Mouse (Mus musculus): Measurements from ENCODE around the gene Tsc22d1.

Tsc22d1 gene

DNA sequence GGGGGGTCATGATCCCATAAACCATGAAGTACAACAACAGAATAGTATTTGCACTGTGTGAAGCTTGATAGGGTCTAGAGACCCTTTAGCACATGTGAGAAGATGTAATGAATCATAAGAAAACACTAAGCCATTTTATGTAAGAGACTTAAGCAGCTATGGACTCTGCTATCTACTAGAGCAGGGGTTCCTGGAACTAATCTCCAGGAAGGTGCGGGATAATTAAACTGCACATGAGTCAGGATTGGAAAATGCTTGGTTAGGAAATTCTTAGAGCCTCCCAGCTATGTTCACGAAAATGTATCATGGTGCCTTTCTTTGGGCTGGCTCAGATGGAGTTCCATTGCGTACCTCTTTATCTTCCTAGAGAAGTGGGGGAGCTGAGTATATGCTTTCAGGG, 106.5 kb downstream of the Tsc22d1 start:
- no peak for DNase-seq

DNA sequence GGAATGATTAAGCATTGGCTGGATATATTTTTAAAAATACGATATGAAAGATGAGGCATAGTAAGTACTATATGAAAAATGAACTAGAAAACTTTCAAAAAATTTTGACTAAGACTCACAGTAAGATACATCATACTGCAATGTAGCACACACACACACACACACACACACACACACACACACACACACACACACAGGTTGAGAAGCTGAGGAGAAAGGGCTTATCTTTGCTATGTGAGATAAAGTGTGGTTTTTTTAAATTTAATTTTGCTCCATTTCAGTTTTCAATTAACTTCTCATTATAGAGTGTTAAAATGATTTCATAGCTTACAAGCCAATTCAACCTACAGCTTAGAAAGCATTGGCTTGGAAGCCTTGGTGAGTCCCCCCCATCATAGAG, 108.6 kb downstream of the Tsc22d1 start:
- DNase-seq: no peak

DNA sequence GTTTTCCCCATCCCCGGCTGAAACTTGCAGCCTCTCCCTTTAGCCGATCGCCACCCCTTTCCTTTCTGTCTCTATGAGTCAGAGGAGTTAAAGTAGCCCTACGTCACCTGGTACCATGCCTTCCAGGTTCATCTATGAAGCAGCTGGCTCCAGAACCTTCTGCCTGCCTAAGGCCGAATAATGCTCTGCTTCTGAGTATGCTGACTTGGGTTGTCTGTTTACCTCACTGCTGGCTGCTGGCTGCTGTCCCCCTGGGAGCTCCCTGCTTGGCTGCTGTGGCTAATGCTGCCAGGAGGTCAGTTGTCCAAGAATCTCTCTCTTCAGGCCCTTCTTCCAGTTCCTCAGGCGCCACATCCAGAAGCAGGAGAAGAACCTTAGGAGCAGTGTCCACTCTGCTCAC, 111.7 kb downstream of the Tsc22d1 start:
- DNase-seq: no peak

DNA sequence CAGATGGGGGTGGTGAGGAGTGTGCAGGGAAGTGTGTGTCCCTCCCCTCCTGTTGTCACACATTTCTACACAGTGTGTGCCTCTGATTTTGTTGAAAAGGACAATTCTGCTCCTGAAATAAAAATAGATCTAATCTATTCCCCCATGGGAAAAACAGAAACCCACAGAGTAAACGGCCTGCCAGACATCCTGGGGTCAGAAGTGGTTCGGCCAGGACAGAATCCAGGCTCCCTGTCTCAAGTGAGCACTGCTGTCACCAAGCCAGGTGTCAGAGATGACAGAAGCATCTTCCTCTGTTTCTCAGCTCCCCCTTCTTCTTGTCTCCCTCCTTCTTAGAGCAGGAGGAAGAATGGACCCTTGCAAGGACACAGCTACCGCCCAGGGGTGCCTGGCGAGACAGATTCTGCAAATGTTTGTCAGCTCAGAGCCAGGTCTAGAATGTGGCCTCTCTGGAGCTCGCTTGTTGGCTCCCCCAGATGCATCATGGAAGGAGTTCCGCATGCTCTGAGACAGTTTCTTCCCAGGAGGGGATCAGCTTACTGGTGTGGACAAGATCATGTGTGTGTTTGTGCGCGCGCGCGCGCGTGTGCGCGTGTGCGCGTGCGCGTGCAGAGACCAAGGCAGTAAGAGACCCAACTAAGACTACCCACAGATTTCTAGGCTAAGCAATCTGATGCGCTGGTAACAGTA, 112.4 kb downstream of the Tsc22d1 start:
- DNase-seq: no peak

DNA sequence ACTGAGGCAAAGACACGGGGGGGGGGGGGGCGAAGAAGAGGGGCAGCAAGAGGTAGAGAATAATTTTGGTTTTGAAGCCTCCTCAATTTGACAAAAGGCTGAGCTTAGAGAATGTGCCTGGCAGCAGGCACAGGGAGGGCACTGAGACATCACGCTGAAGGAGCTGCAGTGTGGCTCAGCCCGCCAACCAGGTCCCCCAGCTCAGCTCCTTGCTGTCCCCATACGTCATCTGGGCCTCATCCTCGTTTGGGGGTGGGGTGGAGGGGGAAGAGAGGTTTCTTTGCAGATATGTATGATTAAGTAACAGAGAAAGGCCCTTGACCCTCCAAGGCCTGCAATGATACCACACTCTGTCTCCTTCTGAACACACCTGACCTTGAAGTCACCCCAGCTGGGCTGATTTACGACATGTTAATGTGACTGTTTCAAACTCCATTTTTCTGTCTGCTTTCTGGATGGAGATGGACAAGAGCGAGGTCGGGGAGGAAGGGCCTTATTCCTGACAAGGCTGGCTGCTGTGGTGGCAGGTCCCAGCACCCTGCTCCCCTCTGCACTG, 113.1 kb downstream of the Tsc22d1 start:
- DNase-seq: no peak

DNA sequence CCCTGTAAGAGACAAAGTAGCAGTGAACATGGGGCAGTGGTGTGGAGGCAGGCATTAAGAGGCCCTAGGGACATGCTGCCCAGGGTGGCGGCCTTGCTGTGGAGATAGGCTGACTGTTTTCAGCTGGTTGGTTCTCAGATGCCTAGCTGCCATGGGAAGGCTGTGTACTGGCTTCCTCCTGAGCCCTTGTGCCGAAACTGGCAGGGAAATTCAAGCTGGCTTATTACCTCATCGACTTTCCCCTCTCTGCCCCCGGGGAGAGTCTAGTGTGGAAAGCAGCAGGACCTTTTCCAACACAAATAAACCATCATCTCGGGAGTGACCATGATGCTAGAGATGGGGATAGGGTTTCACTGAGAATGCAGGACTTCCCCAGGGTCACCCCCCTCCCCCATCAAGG, 113.9 kb downstream of the Tsc22d1 start:
- DNase-seq: no peak

DNA sequence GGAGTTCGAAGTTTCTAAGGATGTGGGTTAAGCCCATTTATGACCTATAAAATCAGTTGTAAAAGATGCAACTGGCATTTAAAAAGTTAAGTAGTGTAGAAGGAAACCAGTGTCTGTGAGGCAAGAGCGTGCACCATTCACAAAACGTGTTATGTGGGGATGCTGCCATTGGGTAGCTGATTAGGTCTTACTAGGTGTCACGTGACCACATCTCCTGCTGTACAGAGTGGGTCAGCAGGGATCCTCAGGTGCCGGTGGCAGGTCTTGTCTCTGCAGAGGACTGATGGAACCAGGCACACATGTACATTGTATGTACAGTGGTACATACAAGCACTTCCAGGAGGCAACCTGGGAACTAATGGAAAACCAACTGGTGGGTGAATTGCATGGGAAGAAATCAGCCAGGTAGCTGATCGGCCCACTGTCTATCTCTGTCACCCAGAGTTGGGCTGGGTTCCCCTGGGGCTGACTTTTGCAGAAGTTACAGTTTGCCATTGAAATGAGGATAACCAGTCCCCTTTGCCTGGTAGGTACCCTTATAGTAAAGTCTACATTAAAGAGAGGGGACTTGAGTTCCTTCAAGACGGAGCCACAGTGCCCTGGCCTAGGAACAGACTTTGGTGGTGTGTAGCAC, 116.4 kb downstream of the Tsc22d1 start:
- DNase-seq: no peak

DNA sequence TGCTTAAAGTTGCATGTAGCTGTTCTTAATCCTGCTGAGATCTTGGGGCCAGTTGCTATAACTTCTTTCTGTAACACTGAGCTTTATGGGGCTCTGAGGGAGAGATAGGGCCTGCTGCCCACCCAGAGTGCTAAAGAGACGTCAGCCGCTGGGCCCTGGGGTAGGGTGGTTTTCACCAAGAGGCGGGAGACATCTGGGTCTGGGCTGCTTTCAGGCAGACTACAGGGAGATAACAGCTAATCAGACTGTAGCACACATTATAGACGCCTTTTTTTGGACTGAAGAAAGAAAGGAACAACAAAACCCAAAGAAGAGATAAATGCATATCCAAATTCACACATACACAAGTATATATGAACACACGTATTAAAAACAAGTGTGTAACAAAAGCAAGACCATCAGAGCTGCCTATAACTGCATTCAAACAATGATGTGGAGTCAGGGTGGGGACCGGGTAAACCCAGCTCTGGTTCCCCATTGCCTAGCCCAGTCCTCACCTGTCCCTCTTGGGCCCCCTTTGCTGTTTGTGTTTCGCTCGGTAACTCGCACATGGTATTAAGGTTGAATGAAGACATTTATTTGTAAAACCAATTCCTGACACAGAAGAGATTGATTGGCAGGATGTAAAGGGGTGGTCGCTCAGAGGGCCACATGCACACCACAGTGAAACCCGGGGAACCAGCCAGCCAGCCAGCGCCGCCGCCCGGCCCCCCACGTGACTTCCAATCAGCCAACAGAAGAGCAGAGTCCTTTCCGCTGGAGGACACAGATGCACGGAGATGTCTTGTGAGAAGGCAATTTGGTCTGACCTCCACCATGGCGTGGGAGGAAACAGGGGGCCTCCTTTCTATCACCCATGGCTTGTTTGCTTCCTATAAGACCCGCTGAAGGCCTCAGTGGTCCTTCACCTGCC, 117.8 kb downstream of the Tsc22d1 start:
- no peak for DNase-seq

DNA sequence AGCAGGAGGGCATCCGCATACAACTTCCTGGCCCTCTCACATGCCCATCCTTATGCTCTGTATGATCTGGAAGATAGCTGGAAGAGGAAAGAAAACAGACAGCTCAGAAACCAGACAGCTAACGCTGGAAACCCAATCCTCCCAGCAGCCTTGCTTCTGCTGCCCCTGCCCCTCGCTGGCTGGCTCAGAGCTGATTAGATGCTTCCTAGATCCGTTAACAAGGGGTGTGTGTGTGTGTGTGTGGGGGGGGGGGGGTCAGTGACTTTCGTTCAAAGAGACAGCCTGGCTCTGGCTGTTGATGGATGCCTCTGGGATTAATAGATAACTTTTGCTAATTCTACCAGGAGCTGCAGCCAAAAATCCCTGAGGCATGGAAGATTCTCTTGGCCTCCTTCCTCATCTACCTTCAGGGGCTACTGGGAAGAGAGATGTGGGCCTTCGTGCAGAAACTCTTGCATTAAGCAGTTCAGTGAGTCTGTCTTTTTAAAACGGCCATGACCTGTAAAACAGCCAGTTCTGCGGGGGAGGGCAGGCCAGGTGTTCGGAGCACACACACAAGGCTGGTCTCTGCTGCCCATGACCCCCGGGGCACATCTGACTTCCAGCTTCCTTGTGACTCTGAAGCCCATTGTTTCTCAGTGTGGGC, 118.5 kb downstream of the Tsc22d1 start:
- no peak for DNase-seq

DNA sequence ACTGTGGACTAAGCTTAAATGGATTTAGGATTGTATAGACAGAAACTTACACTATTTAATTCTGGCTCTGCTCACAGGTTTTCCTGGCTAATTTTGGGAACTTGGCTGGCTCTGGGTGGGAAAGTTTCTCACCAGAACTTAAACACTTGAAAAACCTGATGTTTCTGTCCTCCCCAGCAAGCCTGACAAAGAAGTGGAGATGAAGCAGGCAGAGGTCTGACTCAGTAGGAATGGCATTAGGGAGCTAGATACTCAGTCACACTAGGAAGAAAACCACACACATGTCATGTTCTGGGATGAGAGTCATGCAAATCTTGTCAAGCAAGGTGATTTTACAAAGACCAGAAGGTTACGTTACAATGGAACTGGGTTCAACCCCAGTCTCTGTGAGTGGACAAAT, 120.3 kb downstream of the Tsc22d1 start:
- DNase-seq: no peak

DNA sequence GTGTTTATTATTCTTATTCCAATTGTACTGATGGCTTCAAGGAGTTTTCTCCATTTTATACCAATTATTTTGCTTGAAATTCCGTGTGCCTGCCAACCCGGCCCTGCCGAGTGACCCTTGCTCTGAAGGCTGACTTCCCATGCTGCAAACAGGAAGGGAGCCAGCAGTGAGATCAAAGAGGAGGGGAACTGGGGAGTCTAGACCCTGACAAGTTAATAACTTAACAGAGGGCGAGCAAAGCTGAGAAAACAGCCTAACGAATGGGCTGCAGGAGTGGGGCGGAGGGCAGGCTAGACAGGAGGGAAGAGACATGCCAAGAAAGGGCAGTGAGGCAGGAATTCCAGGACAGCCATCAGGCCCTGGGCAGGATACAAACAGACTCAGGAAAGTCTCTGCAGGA, 122.2 kb downstream of the Tsc22d1 start:
- no peak for DNase-seq

DNA sequence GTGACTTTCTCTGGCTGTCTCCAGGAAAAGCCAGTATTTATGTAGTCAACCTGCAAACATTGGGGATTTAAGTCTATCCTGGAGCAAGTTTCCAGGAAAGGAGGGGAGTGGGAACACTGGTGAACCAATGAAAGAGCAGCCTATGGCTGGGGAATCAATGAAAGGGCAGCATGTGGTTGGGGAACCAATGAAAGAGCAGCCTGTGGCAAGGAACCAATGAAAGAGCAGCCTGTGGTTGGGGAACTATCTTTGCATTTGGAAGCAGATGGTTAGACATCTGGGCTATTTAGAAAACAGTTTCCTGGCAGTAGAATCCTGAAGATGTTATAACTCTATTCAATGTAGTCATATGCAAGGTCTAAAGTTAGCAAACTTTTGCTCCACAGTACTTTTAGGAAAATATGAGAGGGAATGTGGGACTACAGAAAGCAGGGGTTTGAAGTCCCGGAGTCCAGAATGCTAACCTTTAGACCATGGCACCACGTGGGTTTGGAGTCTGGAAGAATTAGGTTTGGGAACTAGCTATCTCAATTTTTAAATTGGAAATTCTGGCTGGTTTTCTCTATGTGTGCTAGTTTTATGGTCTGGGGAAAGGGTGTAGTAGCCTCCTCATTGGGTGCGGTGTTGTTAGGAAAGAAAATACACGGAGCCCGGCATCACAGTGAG, 125.4 kb downstream of the Tsc22d1 start:
- no peak for DNase-seq

DNA sequence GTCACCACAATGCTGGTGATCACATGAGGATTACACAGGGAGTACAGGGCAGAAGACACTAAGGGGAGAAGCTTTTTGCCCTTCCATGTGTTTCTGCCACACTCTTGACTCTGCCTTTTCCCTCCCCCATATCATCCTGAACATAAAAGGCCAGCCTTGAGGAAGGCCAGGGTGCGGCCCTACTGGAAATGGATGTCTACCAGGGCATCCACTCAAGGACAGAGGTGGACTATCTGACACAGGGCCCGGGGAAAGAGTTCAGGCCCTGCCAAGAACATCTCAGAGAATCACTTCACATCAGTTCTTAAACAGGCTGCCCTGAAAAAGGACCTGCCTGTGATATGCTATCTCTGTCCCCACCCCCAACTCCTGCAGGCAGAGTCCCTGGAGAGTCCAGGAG, 126.6 kb downstream of the Tsc22d1 start:
- no peak for DNase-seq

DNA sequence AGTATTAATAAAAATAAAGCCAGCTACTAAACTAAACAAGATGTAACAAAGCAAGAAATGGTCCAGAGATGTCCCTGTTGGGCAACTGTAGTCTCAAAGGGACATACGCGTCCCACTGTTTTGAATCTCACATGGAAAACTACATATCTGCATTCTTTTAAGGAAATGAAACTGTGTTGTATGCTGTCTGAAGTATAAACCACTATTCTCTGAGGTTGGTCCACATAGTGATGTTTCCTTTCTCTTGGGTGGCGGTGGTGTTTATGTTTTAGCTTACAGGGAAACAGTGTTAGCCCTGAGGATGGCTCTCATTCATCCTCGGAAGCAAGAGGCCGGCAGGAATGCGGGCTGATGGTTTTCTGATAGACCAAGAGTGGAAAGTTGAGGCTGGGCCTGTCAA, 129.4 kb downstream of the Tsc22d1 start:
- no peak for DNase-seq

DNA sequence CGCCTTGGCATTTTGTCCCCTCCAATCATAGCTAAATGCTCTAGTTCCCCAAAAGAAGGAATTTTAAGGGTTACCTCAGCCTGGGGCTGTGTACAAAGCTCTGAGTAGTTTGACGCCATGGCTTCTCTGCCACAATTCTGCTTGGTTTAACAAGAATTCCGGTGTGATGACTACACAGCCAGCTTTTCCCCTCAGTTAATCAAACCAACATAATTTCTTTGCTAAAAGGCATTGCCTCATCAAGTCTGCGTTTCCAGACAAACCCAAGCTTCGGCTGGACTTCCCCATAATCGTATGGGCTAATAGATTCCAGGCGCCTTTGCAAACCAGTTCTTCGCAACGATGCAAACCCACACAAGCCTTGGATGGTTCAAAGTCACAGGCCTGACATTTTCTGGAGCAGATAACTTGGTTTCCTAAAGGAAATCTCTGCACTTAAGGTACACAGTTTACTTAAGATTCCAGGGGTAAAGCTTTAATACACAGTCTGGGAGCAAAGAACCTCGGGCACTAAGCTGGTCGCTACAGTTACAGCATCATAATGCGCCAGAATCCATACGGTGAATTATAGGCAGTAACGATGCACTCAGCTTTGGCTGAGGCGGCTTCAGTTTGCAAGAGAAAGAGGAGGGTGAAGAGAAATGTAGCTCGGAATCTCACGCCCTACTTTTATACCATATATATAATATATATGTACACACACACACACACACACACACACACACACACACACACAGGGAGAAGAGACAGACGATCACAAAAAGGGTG, 140.7 kb downstream of the Tsc22d1 start:
- DNase-seq: peak; percentile 20

DNA sequence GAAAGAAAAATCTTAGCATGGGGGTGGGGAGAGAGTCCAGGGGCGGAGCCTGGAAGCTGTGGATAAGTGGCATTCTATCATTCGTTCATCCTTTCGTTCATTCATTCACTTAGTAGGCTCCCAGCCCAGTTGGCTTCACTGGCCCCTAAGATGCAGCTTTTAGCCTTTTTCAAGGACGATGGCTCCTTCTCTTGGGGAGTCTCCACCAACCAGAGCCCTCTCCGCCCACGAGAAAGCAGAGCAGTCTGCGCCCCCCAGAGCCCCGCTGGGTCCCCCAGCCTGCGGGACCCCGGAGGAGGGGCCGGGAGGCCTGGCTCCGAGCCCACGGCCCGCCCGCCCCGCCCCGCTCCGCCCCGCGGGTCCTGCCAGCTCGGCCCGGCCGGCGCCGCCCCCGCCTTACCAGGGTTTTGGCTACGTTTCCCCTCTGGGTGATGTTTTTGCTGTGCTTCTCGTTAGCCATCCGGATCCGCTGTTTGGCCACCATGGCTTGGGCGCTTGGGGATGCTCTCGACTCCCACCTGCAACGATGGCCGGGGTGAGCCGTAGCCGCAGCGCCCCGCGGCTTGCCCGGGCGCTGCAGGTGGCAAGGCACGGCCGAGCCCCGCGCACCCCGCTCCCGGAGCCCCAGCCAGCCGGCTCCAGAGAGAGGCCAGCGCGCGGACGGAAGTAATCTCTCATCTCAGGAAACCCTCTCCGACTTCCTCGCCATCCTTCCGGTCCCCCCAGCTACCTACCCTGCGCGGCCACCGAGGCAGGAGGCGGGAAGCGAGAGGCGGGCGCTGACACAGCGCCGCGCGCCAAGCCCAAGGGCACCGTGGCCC, 141.5 kb downstream of the Tsc22d1 start:
- peak; percentile 84 for DNase-seq

DNA sequence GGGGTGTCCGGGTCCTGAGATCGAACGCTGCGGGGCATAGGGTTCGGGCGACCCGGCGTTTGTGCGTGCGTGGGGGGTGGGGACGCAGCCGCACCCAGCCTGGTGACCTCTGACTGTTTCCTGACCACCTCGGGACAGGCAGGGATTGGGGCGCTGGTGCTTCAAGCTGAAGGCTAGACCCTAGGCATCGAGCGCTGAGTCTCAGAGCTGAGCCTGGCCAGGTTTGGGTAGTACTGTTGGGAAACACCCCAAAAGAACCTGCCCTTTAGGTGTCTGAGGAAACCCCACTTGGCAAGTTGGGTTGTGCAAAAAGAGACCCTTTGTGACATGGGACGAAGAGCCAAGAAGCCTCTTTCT, 142.1 kb downstream of the Tsc22d1 start, which contains the start of gene Serp2:
Gene Serp2, minus strand, starts transcription at position 38 of the 357 bp plus-strand sequence.
- no peak for DNase-seq
